Mouse (Mus musculus) c-Kit-positive CD71-negative TER-119-negative erythroid progenitor cells, embryonic 14.5 days (primary cell): ENCODE results near the gene 4930470P17Rik.

Source experiments
- DNase-seq: peaks from one replicate; pipeline ENCODE4 v3.0.0-alpha.2; 2013; ENCODE audit warnings: low read depth

4930470P17Rik gene

GRCm38 (mm10) chr2:170578588-170578987 lies 23.2 kb downstream of the 4930470P17Rik start:
- no peak for DNase-seq

GRCm38 (mm10) chr2:170577502-170577901 lies 24.3 kb downstream of the 4930470P17Rik start:
- DNase-seq = no peak

DNA sequence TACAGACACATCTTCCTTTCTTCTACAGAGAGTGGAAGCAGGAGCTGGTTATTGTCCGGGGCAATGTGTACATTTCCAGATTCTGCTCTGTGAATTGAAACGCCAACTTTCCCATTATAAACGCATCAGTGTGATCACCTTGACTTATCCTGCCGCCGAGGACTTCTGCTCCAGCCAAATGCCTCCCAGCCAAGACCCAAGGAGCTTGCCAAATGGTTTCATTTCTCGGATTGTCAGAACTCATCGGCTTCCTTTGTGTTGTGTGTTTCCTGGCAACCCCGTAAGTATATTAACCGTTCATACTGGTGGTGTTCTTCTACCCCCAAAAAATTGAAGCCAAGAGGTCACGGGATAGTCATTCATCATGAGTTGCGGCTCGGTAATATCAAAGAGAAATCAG lies 25.7 kb downstream of the 4930470P17Rik start:
- no peak for DNase-seq

GRCm38 (mm10) chr2:170564995-170565394 lies 36.8 kb downstream of the 4930470P17Rik start:
- DNase-seq = no peak

GRCm38 (mm10) chr2:170563956-170564855 lies 37.6 kb downstream of the 4930470P17Rik start:
- no peak for DNase-seq

- no peak for DNase-seq
Observed at GRCm38 (mm10) chr2:170552088-170552487, 49.7 kb downstream of the 4930470P17Rik start.

GRCm38 (mm10) chr2:170550240-170550639 lies 51.6 kb downstream of the 4930470P17Rik start:
- no peak for DNase-seq

DNA sequence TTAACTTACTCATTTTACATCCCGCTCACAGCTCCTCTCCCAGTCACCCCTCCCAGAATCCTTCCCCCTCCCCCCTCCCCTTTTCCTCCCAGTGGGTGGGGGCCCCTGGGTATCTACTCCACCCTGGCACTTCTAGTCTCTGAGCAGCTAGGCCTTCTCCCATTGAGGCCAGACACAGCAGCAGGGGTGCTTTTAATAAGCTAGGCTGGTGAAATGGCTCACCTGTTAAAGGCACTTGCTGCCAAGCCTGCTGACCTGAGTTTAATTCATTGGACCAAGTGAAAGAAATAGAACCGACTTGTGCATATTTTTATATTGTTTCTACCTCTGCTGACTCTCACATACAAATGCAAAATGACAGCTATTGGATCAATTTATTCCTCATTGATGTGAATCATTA lies 52.7 kb downstream of the 4930470P17Rik start:
- DNase-seq = no peak

- DNase-seq = no peak
Observed at GRCm38 (mm10) chr2:170548046-170548445, 53.8 kb downstream of the 4930470P17Rik start.

DNA sequence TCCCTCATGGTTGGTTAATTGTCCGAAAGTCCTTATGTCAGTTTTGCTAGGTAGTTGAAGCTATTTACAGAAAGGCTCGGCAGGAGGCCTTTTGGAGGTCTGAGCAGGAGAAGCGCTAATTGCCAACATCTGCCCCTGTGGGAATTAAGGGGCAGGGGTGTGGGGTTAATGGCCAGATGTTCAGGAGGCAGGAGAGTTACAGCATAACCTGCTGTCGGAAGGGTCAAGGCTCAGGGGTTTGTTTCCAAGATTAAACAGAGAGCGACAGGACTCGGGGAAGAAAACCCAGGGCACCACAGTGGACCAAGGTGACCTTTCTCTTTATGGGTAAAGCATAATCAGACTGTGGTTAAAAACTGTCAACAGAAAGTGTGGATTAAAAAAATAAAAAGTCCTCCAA lies 54.3 kb downstream of the 4930470P17Rik start:
- DNase-seq = no peak

GRCm38 (mm10) chr2:170545745-170546144 lies 56.1 kb downstream of the 4930470P17Rik start:
- DNase-seq = no peak

DNA sequence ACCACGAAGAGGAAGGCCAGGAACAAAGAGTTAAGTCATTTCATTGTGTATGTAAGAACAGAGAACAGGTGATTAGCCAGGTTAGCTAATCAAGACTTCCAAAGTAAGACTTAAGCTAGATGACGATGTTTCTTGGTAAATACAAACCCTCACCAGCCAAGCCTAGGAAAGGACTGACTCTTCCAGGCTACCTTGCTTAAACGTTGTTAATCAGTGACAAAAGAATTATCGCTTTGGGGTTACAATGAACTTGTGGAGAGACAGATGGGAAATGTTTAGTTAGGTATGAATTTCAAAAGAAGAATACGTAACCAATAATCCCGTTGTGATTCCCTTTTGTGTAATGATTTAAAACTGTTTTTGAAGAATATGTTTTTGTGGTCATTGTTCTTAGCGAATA lies 56.9 kb downstream of the 4930470P17Rik start:
- no peak for DNase-seq

DNA sequence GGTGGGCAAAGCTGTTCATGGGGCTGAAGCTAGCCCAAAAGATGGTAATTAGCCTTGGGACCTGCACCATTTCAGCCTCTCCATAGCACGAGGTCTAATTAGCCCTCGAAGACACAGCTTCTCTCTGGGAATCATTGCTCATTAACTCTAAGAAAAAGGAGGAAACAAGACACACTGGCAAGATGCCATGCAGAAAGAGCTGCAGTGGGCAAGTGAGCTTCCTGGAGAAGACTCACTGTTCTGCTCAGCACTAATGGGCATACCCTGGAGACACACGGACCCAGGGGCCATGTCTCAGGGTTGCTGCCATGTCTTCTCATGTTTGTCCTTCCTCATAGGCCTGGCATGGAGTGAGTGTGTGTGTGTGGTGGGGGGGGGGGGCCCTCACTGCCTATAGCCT lies 57.7 kb downstream of the 4930470P17Rik start:
- no peak for DNase-seq

GRCm38 (mm10) chr2:170543625-170544024 lies 58.2 kb downstream of the 4930470P17Rik start:
- DNase-seq = no peak

- DNase-seq = no peak
Observed at GRCm38 (mm10) chr2:170539211-170539610, 62.6 kb downstream of the 4930470P17Rik start.

DNA sequence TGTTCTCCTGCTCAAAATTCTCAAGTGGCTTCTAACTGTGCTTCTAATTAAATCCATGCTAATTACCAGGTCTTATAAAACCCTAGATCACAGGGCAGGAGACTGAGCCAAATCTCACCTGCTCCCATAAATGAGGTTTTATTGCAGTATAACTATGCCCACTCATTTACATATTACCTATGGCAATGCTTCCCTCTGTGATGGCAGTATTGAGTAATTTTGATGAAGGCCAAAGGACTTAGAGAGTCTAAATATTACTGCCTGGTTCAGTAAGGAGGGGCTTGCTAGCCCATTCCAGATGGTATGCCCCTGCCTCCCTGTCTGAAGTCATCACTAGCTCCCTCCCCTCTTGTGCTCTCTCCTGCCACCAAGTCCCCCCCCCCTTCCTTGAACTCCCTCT lies 66.0 kb downstream of the 4930470P17Rik start:
- no peak for DNase-seq

- DNase-seq = no peak
Observed at GRCm38 (mm10) chr2:170534803-170535174, 67.0 kb downstream of the 4930470P17Rik start.

GRCm38 (mm10) chr2:170534116-170534802 lies 67.6 kb downstream of the 4930470P17Rik start:
- DNase-seq = no peak

GRCm38 (mm10) chr2:170530256-170530655 lies 71.6 kb downstream of the 4930470P17Rik start:
- DNase-seq = no peak

- DNase-seq = no peak
Observed at GRCm38 (mm10) chr2:170529766-170530165, 72.1 kb downstream of the 4930470P17Rik start.
